8 mouse cellular contexts compared by ENCODE assay signal in genomic region chr11:69095511-69096231, GRCm38 (mm10). TPM values are rescaled to one million over a fixed set of nuclear protein-coding genes. Genes with fewer than 3 reads are reported as not detected.
DNase-seq lines count a peak whose midpoint lies in the region; ATAC-seq and TF ChIP-seq lines count a peak whose summit lies in the region.

No protein-coding gene starts in this region.

- no peaks in the 10 kb centered on the region for H3K27me3 ChIP-seq in MEL (ENCODE audit: control insufficient read depth in 1 of 2, insufficient read depth in 2 of 2, low read length in 2 of 2)
- no peaks in the 10 kb centered on the region for H3K27me3 ChIP-seq in forebrain, embryonic 16.5 days (replicated peaks; ENCODE audit: control insufficient read depth, insufficient read depth, low read length)
- H3K27me3 ChIP-seq in stomach, embryonic 16.5 days (ENCODE audit: control insufficient read depth, insufficient read depth, low read length) = no peaks in the 10 kb centered on the region

- TF ChIP-seq EP300 in MEL (IDR thresholded peaks at IDR 0.05; ENCODE audit: low read depth in 1 of 2, low read length in 2 of 2) = no peak

- H3K4me1 ChIP-seq in MEL (ENCODE audit: control insufficient read depth in 1 of 2, insufficient read depth in 2 of 2, low read length in 2 of 2) = peaks cover 17 to 21% of the 10 kb centered on the region in 2 experiments
- H3K4me1 ChIP-seq in forebrain, embryonic 16.5 days (replicated peaks; ENCODE audit: control insufficient read depth, insufficient read depth, low read length) = peaks cover 68% of the 10 kb centered on the region
- peaks cover 41% of the 10 kb centered on the region for H3K4me1 ChIP-seq in stomach, embryonic 16.5 days (ENCODE audit: control insufficient read depth, insufficient read depth, low read length)

- no peak for TF ChIP-seq POLR2A in MEL (IDR thresholded peaks at IDR 0.05; ENCODE audit: control insufficient read depth in 1 of 2, insufficient read depth in 1 of 2, low read depth in 1 of 2, low read length in 2 of 2, poor library complexity in 1 of 2)

- peak overlapping the region; percentile 88 for H3K27ac ChIP-seq in MEL (ENCODE audit: control insufficient read depth, low read depth, low read length)
- peak overlapping the region; percentile 64 for H3K27ac ChIP-seq in forebrain, embryonic 16.5 days (ENCODE audit: low read length)
- peak overlapping the region; percentile 96 for H3K27ac ChIP-seq in stomach, embryonic 16.5 days (ENCODE audit: low read length)

- no peak for TF ChIP-seq RAD21 in MEL (IDR thresholded peaks at IDR 0.05; ENCODE audit: low read depth, low read length)

- peak overlapping the region; percentile 72 for H3K9ac ChIP-seq in MEL (ENCODE audit: control insufficient read depth, low read depth, low read length, poor library complexity, severe bottlenecking)
- H3K9ac ChIP-seq in forebrain, embryonic 16.5 days (replicated peaks; ENCODE audit: low read depth, low read length) = peak overlapping the region; percentile 47
- peak overlapping the region; percentile 76 for H3K9ac ChIP-seq in stomach, embryonic 16.5 days (ENCODE audit: low read length)

- H3K4me2 ChIP-seq in forebrain, embryonic 16.5 days (ENCODE audit: low read length) = peak overlapping the region; percentile 75
- H3K4me2 ChIP-seq in stomach, embryonic 16.5 days (ENCODE audit: low read depth, low read length) = peak overlapping the region; percentile 96

- H3K79me2 ChIP-seq in MEL (ENCODE audit: control insufficient read depth, insufficient read depth, low read length, poor library complexity) = peaks cover 17% of the 10 kb centered on the region

- TF ChIP-seq CTCF in MEL (IDR thresholded peaks at IDR 0.05 in 2 of 3, conservative IDR thresholded peaks at IDR 0.05 in 1 of 3; ENCODE audit: control insufficient read depth in 1 of 3, insufficient read depth in 1 of 3, low read depth in 2 of 3, low read length in 3 of 3, poor library complexity in 1 of 3, severe bottlenecking in 1 of 3) = no peak

- no peak for ATAC-seq in forebrain, embryonic 16.5 days
- no peak for ATAC-seq in stomach, embryonic 16.5 days (ENCODE audit: insufficient read depth, low FRiP score)

- peak overlapping the region; percentile 54 to 61 for H3K4me3 ChIP-seq in MEL (ENCODE audit: control insufficient read depth in 1 of 2, insufficient read depth in 1 of 2, low read depth in 2 of 2, low read length in 2 of 2)
- H3K4me3 ChIP-seq in forebrain, embryonic 16.5 days (replicated peaks; ENCODE audit: low read length) = peak overlapping the region; percentile 46
- H3K4me3 ChIP-seq in stomach, embryonic 16.5 days (replicated peaks; ENCODE audit: low read length) = peak overlapping the region; percentile 57

- H3K36me3 ChIP-seq in MEL (ENCODE audit: control insufficient read depth in 1 of 2, insufficient read depth in 2 of 2, low read length in 2 of 2) = peaks cover 4 to 13% of the 10 kb centered on the region in 2 experiments
- H3K36me3 ChIP-seq in forebrain, embryonic 16.5 days (ENCODE audit: control insufficient read depth, insufficient read depth) = no peaks in the 10 kb centered on the region
- peaks cover 4% of the 10 kb centered on the region; the same call in 1 of the 2 replicates for H3K36me3 ChIP-seq in stomach, embryonic 16.5 days (ENCODE audit: control insufficient read depth, insufficient read depth, low read length)

- DNase-seq in embryo, embryonic 10.5 days (ENCODE audit: low spot score) = peak; percentile 34
- DNase-seq in embryo, embryonic 10 days (ENCODE audit: low spot score) = no peak
- peak; percentile 86 for DNase-seq in MEL (ENCODE audit: low read depth, low spot score)
- peak; percentile 66 for DNase-seq in kidney, adult 9 months
- peak; percentile 69 for DNase-seq in lung, postnatal 10 days
- no peak for DNase-seq in adrenal gland, postnatal 4 days (ENCODE audit: low spot score in 2 of 2)

- 3% methylated on average over 27 of the region's 27 CpGs for WGBS in forebrain, embryonic 16.5 days
- 2% methylated on average over 27 of the region's 27 CpGs for WGBS in stomach, embryonic 16.5 days

- H3K9me3 ChIP-seq in MEL (replicated peaks; ENCODE audit: insufficient read depth, low read length) = no peaks in the 10 kb centered on the region
- no peaks in the 10 kb centered on the region for H3K9me3 ChIP-seq in forebrain, embryonic 16.5 days (ENCODE audit: control insufficient read depth, low read length)
- no peaks in the 10 kb centered on the region for H3K9me3 ChIP-seq in stomach, embryonic 16.5 days (replicated peaks; ENCODE audit: control insufficient read depth, low read length)

TF ChIP-seq in MEL, 35 proteins besides CTCF, POLR2A, EP300 and RAD21:
- TF ChIP-seq ZC3H11A (IDR thresholded peaks at IDR 0.05; ENCODE audit: low read depth, low read length) (no peak), SIN3A (IDR thresholded peaks at IDR 0.05; ENCODE audit: low read length) (no peak; the same call in 1 of the 2 replicates), CHD1 (IDR thresholded peaks at IDR 0.05; ENCODE audit: low read depth, low read length) (no peak), ZMIZ1 (IDR thresholded peaks at IDR 0.05; ENCODE audit: low read depth, low read length) (peak; percentile 44; the same call in 1 of the 2 replicates), MXI1 (IDR thresholded peaks at IDR 0.05; ENCODE audit: low read depth, low read length) (peak; percentile 89), NELFE (IDR thresholded peaks at IDR 0.05; ENCODE audit: low read depth, low read length) (peak; percentile 17; the same call in 1 of the 2 replicates), MYC (IDR thresholded peaks at IDR 0.05; ENCODE audit: low read depth, low read length) (peak; percentile 32; the same call in 1 of the 2 replicates), UBTF (IDR thresholded peaks at IDR 0.05; ENCODE audit: borderline replicate concordance, insufficient read depth, low read depth, low read length) (no peak)

RNA-seq across cellular contexts. Expression of gene Per1, which starts 0.7 kb away (rescaled TPM):
- total RNA-seq in MEL (2012; rRNA removed) = 4.5 and 5.6 TPM in 2 replicates
- 10 to 100 TPM in 1 of 2 experiments, not detected in 1; 34.9 TPM for polyA plus RNA-seq in MEL (2012; ENCODE audit: insufficient read depth in 1 of 2, insufficient read length in 2 of 2, low read depth in 1 of 2, low replicate concordance in 2 of 2, missing spikeins in 1 of 2)
- 11.8 and 12.1 TPM in 2 replicates for polyA plus RNA-seq in forebrain, embryonic 16.5 days (2015; fragmentation: Nextera tagmentation; extraction: Ambion mirVana)
- 21.8 and 22.3 TPM in 2 replicates for polyA plus RNA-seq in stomach, embryonic 16.5 days (2015; fragmentation: Nextera tagmentation; extraction: Ambion mirVana)
- total RNA-seq in adrenal gland, postnatal 4 days (2021) = 100 to 1,000 TPM in 1 of 2 experiments, 10 to 100 TPM in 1; 99.4 to 130 TPM

RNA-seq across cellular contexts. Expression of gene Vamp2, which starts 7.4 kb away (rescaled TPM):
- 3.3 and 4.2 TPM in 2 replicates for total RNA-seq in MEL (2012; rRNA removed)
- 10 to 100 TPM in 1 of 2 experiments, not detected in 1; 28.9 TPM for polyA plus RNA-seq in MEL (2012; ENCODE audit: insufficient read depth in 1 of 2, insufficient read length in 2 of 2, low read depth in 1 of 2, low replicate concordance in 2 of 2, missing spikeins in 1 of 2)
- polyA plus RNA-seq in forebrain, embryonic 16.5 days (2015; fragmentation: Nextera tagmentation; extraction: Ambion mirVana) = 217 and 259 TPM in 2 replicates
- 79.9 and 88.5 TPM in 2 replicates for polyA plus RNA-seq in stomach, embryonic 16.5 days (2015; fragmentation: Nextera tagmentation; extraction: Ambion mirVana)
- 100 to 1,000 TPM; 208 to 226 TPM for total RNA-seq in adrenal gland, postnatal 4 days (2021)

RNA-seq across cellular contexts. Expression of gene Hes7, which starts 24.5 kb away (rescaled TPM):
- total RNA-seq in MEL (2012; rRNA removed) = 0.08 TPM in 1 of 2 replicates, not detected in the other
- 1 to 10 TPM in 1 of 2 experiments, not detected in 1; 1.4 TPM for polyA plus RNA-seq in MEL (2012; ENCODE audit: insufficient read depth in 1 of 2, insufficient read length in 2 of 2, low read depth in 1 of 2, low replicate concordance in 2 of 2, missing spikeins in 1 of 2)
- polyA plus RNA-seq in forebrain, embryonic 16.5 days (2015; fragmentation: Nextera tagmentation; extraction: Ambion mirVana) = 0.26 and 0.67 TPM in 2 replicates
- 0.40 and 0.69 TPM in 2 replicates for polyA plus RNA-seq in stomach, embryonic 16.5 days (2015; fragmentation: Nextera tagmentation; extraction: Ambion mirVana)
- under 1 TPM; 0.51 to 0.59 TPM for total RNA-seq in adrenal gland, postnatal 4 days (2021)

RNA-seq across cellular contexts. Expression of gene Tmem107, which starts 25.1 kb away (rescaled TPM):
- total RNA-seq in MEL (2012; rRNA removed) = 44.8 and 47.0 TPM in 2 replicates
- polyA plus RNA-seq in MEL (2012; ENCODE audit: insufficient read depth in 1 of 2, insufficient read length in 2 of 2, low read depth in 1 of 2, low replicate concordance in 2 of 2, missing spikeins in 1 of 2) = 10 to 100 TPM in 1 of 2 experiments, not detected in 1; 79.5 TPM
- polyA plus RNA-seq in forebrain, embryonic 16.5 days (2015; fragmentation: Nextera tagmentation; extraction: Ambion mirVana) = 43.7 and 48.4 TPM in 2 replicates
- polyA plus RNA-seq in stomach, embryonic 16.5 days (2015; fragmentation: Nextera tagmentation; extraction: Ambion mirVana) = 58.2 and 62.1 TPM in 2 replicates
- 10 to 100 TPM; 20.6 TPM for total RNA-seq in adrenal gland, postnatal 4 days (2021)

RNA-seq across cellular contexts. Expression of gene 9130213A22Rik, which starts 26.7 kb away (rescaled TPM):
- 0.08 TPM in 1 of 2 replicates, not detected in the other for total RNA-seq in MEL (2012; rRNA removed)
- polyA plus RNA-seq in MEL (2012; ENCODE audit: insufficient read depth in 1 of 2, insufficient read length in 2 of 2, low read depth in 1 of 2, low replicate concordance in 2 of 2, missing spikeins in 1 of 2) = under 1 TPM in 1 of 2 experiments, not detected in 1; 0.26 TPM
- 0.39 and 0.71 TPM in 2 replicates for polyA plus RNA-seq in forebrain, embryonic 16.5 days (2015; fragmentation: Nextera tagmentation; extraction: Ambion mirVana)
- 0.27 and 0.61 TPM in 2 replicates for polyA plus RNA-seq in stomach, embryonic 16.5 days (2015; fragmentation: Nextera tagmentation; extraction: Ambion mirVana)
- total RNA-seq in adrenal gland, postnatal 4 days (2021) = 1 to 10 TPM; 1.3 to 1.4 TPM

Comparison
In these comparisons a context has a peak if more than half of its experiments do, and no peak if none do; other contexts are left out.
1. DNase-seq: peak in embryo, embryonic 10.5 days (single experiment), MEL (single experiment), kidney, adult 9 months (single experiment) and lung, postnatal 10 days (single experiment); none in embryo, embryonic 10 days (single experiment) and adrenal gland, postnatal 4 days (0 of 2).
2. Peak in every context shown above with its lines, with median percentiles within 50 percentile points of each other: H3K27ac ChIP-seq, H3K4me3 ChIP-seq and H3K9ac ChIP-seq.